Mouse (Mus musculus) embryo, embryonic 10 days (tissue): ENCODE measurements at regions not wholly inside any gene's neighbourhood (a gene's known extent, or its start where the extent isn't known, plus 50 kb on each side); places are given as distances from the start of the nearest gene placed in this dataset.
"Not testable (repeated sequence)": the region's sequence is repeated elsewhere in the genome, so short reads cannot be mapped to it uniquely, and the experiment has no call there.

Source experiments
- DNase-seq: peaks from one replicate; pipeline ENCODE4 v3.0.0-alpha.2; 2015; ENCODE audit warnings: low spot score

- not testable (repeated sequence) for DNase-seq
Measured at GRCm38 (mm10) chr10:85731163-85731562, 98.1 kb upstream of the Pwp1 start.

- not testable (repeated sequence) for DNase-seq
Measured at GRCm38 (mm10) chr10:85731796-85732388, 97.4 kb upstream of the Pwp1 start.

- DNase-seq, result peak; percentile 42
Measured at GRCm38 (mm10) chr10:85737796-85738195, 91.5 kb upstream of the Pwp1 start.

- no peak for DNase-seq
Measured at GRCm38 (mm10) chr10:85739008-85739407, 90.3 kb upstream of the Pwp1 start.

- not testable (repeated sequence) for DNase-seq
Measured at GRCm38 (mm10) chr10:85739565-85739964, 89.7 kb upstream of the Pwp1 start.

GRCm38 (mm10) chr10:85741972-85742371, 87.3 kb upstream of the Pwp1 start:
- DNase-seq, result no peak

- not testable (repeated sequence) for DNase-seq
Measured at GRCm38 (mm10) chr10:85745390-85745789, 83.9 kb upstream of the Pwp1 start.

- not testable (repeated sequence) for DNase-seq
Measured at GRCm38 (mm10) chr10:85745818-85746217, 83.5 kb upstream of the Pwp1 start.

- DNase-seq, result not testable (repeated sequence)
Measured at GRCm38 (mm10) chr10:85749549-85749948, 79.7 kb upstream of the Pwp1 start.

GRCm38 (mm10) chr10:85775035-85775434, 54.3 kb upstream of the Pwp1 start:
- DNase-seq, result no peak
